Mouse (Mus musculus): ENCODE results near the gene Gm4881.

GRCm38 (mm10) chr7:24882416-24883199 is 61.7 kb downstream of the Gm4881 start:
- TF ChIP-seq CTCF (IDR thresholded peaks at IDR 0.05; ENCODE audit: control insufficient read depth, insufficient read depth, low read length) (no peak), POLR2A (IDR thresholded peaks at IDR 0.05; ENCODE audit: borderline replicate concordance, control insufficient read depth, low read depth, low read length) (no peak)
